Mouse (Mus musculus) midbrain, embryonic 15.5 days (tissue): ENCODE results near the gene Cactin. TPM values are rescaled to one million over a fixed set of nuclear protein-coding genes. Genes with fewer than 3 reads are reported as not detected.

ENCODE experiments used
- ATAC-seq: fragments of 200-750 bp; cut with Nextera tagmentation; replicated peaks from 2 replicates; pipeline ENCODE4 v1.8.0; 2017; ENCODE audit warnings: moderate TSS enrichment
- H3K27ac ChIP-seq: fragments of 300-500 bp; sonication (generic); 2 replicates; pipeline ENCODE4 v1.5.1; 2015; ENCODE audit warnings: mild to moderate bottlenecking, inconsistent platforms
- H3K27me3 ChIP-seq: fragments of 300-500 bp; sonication (generic); replicated peaks from 2 replicates; pipeline ENCODE4 v1.6.1; 2015; ENCODE audit warnings: inconsistent platforms
- H3K36me3 ChIP-seq: fragments of 300-500 bp; sonication (generic); replicated peaks from 2 replicates; pipeline ENCODE4 v1.6.1; 2015; ENCODE audit warnings: inconsistent platforms
- H3K4me1 ChIP-seq: fragments of 300-500 bp; sonication (generic); 2 replicates; pipeline ENCODE4 v1.6.1; 2015; ENCODE audit warnings: inconsistent platforms
- H3K4me2 ChIP-seq: fragments of 300-500 bp; sonication (generic); 2 replicates; pipeline ENCODE4 v1.6.1; 2015; ENCODE audit warnings: inconsistent platforms, mild to moderate bottlenecking, moderate library complexity
- H3K4me3 ChIP-seq: fragments of 300-500 bp; sonication (generic); 2 replicates; pipeline ENCODE4 v1.5.1; 2015; ENCODE audit warnings: mild to moderate bottlenecking, inconsistent platforms
- H3K9ac ChIP-seq: fragments of 300-500 bp; sonication (generic); 2 replicates; pipeline ENCODE4 v1.6.1; 2015; ENCODE audit warnings: mild to moderate bottlenecking, inconsistent platforms
- H3K9me3 ChIP-seq: fragments of 300-500 bp; sonication (generic); 2 replicates; pipeline ENCODE4 v1.6.1; 2016; ENCODE audit warnings: inconsistent platforms
- WGBS: fragments of 180-500 bp; shearing (Covaris S2); methylation state at CpG from one replicate; pipeline ENCODE4 v1.1.7; 2015; ENCODE audit warnings: mixed read lengths; 5-methylcytosine and 5-hydroxymethylcytosine counted together
- microRNA-seq: library from miRNA; unstranded; fragments of <30 nt; microRNA quantifications from one replicate; pipeline ENCODE4, GENCODE M21; 2016
- polyA plus RNA-seq: library from polyadenylated mRNA; unstranded; fragments of >200 nt; fragmentation: Nextera tagmentation; extraction: Ambion mirVana; gene quantifications from 2 replicates; pipeline ENCODE4 v1.2.1, GENCODE M21; 2015

Gene Cactin
- polyA plus RNA-seq, 1 experiment from 2014 or later, result 35.8 TPM

GRCm38 (mm10) chr10:81365672-81366476 is 45.0 kb downstream of the Cactin start, which contains the start of gene 4930404N11Rik:
TSS of gene 4930404N11Rik (minus strand) at chr10:81365816.
- Histone ChIP-seq H3K9me3 (no peaks in the 10 kb centered on the region), H3K4me3 (peak within 1 kb of the TSS; percentile 17; the same call in 1 of the 2 replicates), H3K27ac (no peak within 1 kb of the TSS), H3K36me3 (peaks cover 38% of the 10 kb centered on the region), H3K4me2 (peak within 1 kb of the TSS; percentile 45), H3K27me3 (peaks cover 13% of the 10 kb centered on the region), H3K4me1 (peaks cover 25% of the 10 kb centered on the region), H3K9ac (peak within 1 kb of the TSS; percentile 23; the same call in 1 of the 2 replicates)
- WGBS, result 18% methylated on average over 12 of the region's 12 CpGs
- ATAC-seq, result no peak

- Histone ChIP-seq H3K27me3 (peaks cover 13% of the 10 kb centered on the region), H3K4me2 (no peak overlapping the region), H3K4me3 (no peak overlapping the region), H3K4me1 (peaks cover 24% of the 10 kb centered on the region), H3K9ac (no peak overlapping the region), H3K27ac (no peak overlapping the region), H3K9me3 (no peaks in the 10 kb centered on the region), H3K36me3 (peaks cover 42% of the 10 kb centered on the region)
- 75% methylated on average over 6 of the region's 6 CpGs for WGBS
- no peak for ATAC-seq
These were observed 45.7 kb downstream of the Cactin start for GRCm38 (mm10) chr10:81366477-81367206.

- 51% methylated on average over 6 of the region's 6 CpGs for WGBS
- Histone ChIP-seq H3K36me3 (peaks cover 42% of the 10 kb centered on the region), H3K9me3 (no peaks in the 10 kb centered on the region), H3K4me2 (no peak overlapping the region), H3K27me3 (peaks cover 13% of the 10 kb centered on the region), H3K9ac (no peak overlapping the region), H3K4me1 (peaks cover 24% of the 10 kb centered on the region), H3K27ac (no peak overlapping the region), H3K4me3 (no peak overlapping the region)
- no peak for ATAC-seq
These were observed 46.2 kb downstream of the Cactin start for GRCm38 (mm10) chr10:81367207-81367495.

- H3K4me3 ChIP-seq, result no peak overlapping the region
- ATAC-seq, result no peak
- H3K27me3 ChIP-seq, result no peaks in the 10 kb centered on the region
- peaks cover 9% of the 10 kb centered on the region for H3K36me3 ChIP-seq
- no peaks in the 10 kb centered on the region for H3K9me3 ChIP-seq
- H3K4me2 ChIP-seq, result no peak overlapping the region
- WGBS, result 90% methylated on average over 10 of the region's 10 CpGs
- H3K9ac ChIP-seq, result no peak overlapping the region
- H3K4me1 ChIP-seq, result peaks cover 30% of the 10 kb centered on the region
- H3K27ac ChIP-seq, result no peak overlapping the region
These were observed 54.4 kb downstream of the Cactin start for GRCm38 (mm10) chr10:81375322-81375721.

Small RNA genes within 50 kb of the gene (microRNA-seq; reads per million reads assigned to microRNA genes)
- 18.9 reads per million, percentile 36 among the genes with 10 or more reads in this experiment for gene Mir3057

Other genes with a start within 250 kb of the Cactin start
- 0.36 and 0.48 TPM in 2 replicates for gene Creb3l3, start 222.2 kb upstream of the Cactin start, polyA plus RNA-seq
- 258 and 270 TPM in 2 replicates for gene Map2k2, start 215.2 kb upstream of the Cactin start, polyA plus RNA-seq
- 16.2 and 16.7 TPM in 2 replicates for gene Zbtb7a, start 185.9 kb upstream of the Cactin start, polyA plus RNA-seq
- gene Pias4, start 153.2 kb upstream of the Cactin start, polyA plus RNA-seq, result 59.2 and 66.3 TPM in 2 replicates
- 588 and 606 TPM in 2 replicates for gene Eef2, start 144.5 kb upstream of the Cactin start, polyA plus RNA-seq
- 66.3 and 67.3 TPM in 2 replicates for gene Dapk3, start 138.1 kb upstream of the Cactin start, polyA plus RNA-seq
- not detected in 2 replicates for gene 4930442H23Rik, start 137.3 kb upstream of the Cactin start, polyA plus RNA-seq
- gene Nmrk2, start 119.1 kb upstream of the Cactin start, polyA plus RNA-seq, result 0.14 TPM in 1 of 2 replicates, not detected in the other
- gene Atcay, start 90.3 kb upstream of the Cactin start, polyA plus RNA-seq, result 95.3 and 96.7 TPM in 2 replicates
- 35.4 and 37.2 TPM in 2 replicates for gene Zfr2, start 87.9 kb upstream of the Cactin start, polyA plus RNA-seq
- 37.2 and 40.1 TPM in 2 replicates for gene Matk, start 68.2 kb upstream of the Cactin start, polyA plus RNA-seq
- gene Mrpl54, start 54.2 kb upstream of the Cactin start, polyA plus RNA-seq, result 124 and 126 TPM in 2 replicates
- 36.4 and 38.5 TPM in 2 replicates for gene Apba3, start 54.1 kb upstream of the Cactin start, polyA plus RNA-seq
- gene Tjp3, start 29.5 kb upstream of the Cactin start, polyA plus RNA-seq, result 6.9 and 8.0 TPM in 2 replicates
- gene Pip5k1c, start 28.1 kb upstream of the Cactin start, polyA plus RNA-seq, result 154 and 159 TPM in 2 replicates
- 5.7 and 6.2 TPM in 2 replicates for gene Tbxa2r, start 7.6 kb downstream of the Cactin start, polyA plus RNA-seq
- gene Gipc3, start 22.2 kb downstream of the Cactin start, polyA plus RNA-seq, result not detected in 2 replicates
- gene Hmg20b, start 29.4 kb downstream of the Cactin start, polyA plus RNA-seq, result 26.6 and 29.9 TPM in 2 replicates
- 19.7 and 22.5 TPM in 2 replicates for gene Mfsd12, start 36.4 kb downstream of the Cactin start, polyA plus RNA-seq
- gene 4930404N11Rik, start 44.7 kb downstream of the Cactin start, polyA plus RNA-seq, result 1.1 TPM in 2 replicates
- 153 and 159 TPM in 2 replicates for gene Fzr1, start 57.4 kb downstream of the Cactin start, polyA plus RNA-seq
- 90.4 and 92.6 TPM in 2 replicates for gene Dohh, start 63.3 kb downstream of the Cactin start, polyA plus RNA-seq
- gene Gm48551, start 63.4 kb downstream of the Cactin start, polyA plus RNA-seq, result 8.4 and 9.3 TPM in 2 replicates
- gene Gm48552, start 67.9 kb downstream of the Cactin start, polyA plus RNA-seq, result 2.7 and 3.3 TPM in 2 replicates
- gene Smim24, start 71.9 kb downstream of the Cactin start, polyA plus RNA-seq, result 1.4 and 1.6 TPM in 2 replicates
- 18.1 and 22.8 TPM in 2 replicates for gene Nfic, start 134.5 kb downstream of the Cactin start, polyA plus RNA-seq
- 106 and 109 TPM in 2 replicates for gene Celf5, start 161.6 kb downstream of the Cactin start, polyA plus RNA-seq
- gene Ncln, start 175.3 kb downstream of the Cactin start, polyA plus RNA-seq, result 69.7 and 73.8 TPM in 2 replicates
- 0.71 and 1.2 TPM in 2 replicates for gene S1pr4, start 179.0 kb downstream of the Cactin start, polyA plus RNA-seq
- 0.96 and 1.1 TPM in 2 replicates for gene Gna15, start 203.1 kb downstream of the Cactin start, polyA plus RNA-seq
- 100 and 101 TPM in 2 replicates for gene Gna11, start 224.1 kb downstream of the Cactin start, polyA plus RNA-seq
- gene Aes, start 238.4 kb downstream of the Cactin start, polyA plus RNA-seq, result 802 and 851 TPM in 2 replicates